Mouse (Mus musculus) lung, postnatal 0 days (tissue): ENCODE data around the gene Gas2l3. TPM values are rescaled to one million over a fixed set of nuclear protein-coding genes. Genes with fewer than 3 reads are reported as not detected.

Experiments
- ATAC-seq: fragments of 200-750 bp; cut with Nextera tagmentation; 2 replicates; pipeline ENCODE4 v1.8.0; 2017; ENCODE audit warnings: moderate library complexity
- DNase-seq: peaks from one replicate; pipeline ENCODE4 v3.0.0-alpha.2; 2016; ENCODE audit warnings: low spot score
- H3K27ac ChIP-seq: fragments of 300-500 bp; sonication (generic); 2 replicates; pipeline ENCODE4 v1.5.1; 2014; ENCODE audit warnings: antibody characterized with exemption, mild to moderate bottlenecking, low read length, mixed read lengths
- H3K27me3 ChIP-seq: fragments of 300-500 bp; sonication (generic); replicated peaks from 2 replicates; pipeline ENCODE4 v1.6.1; 2014; ENCODE audit warnings: low read length, mixed read lengths; ENCODE audit not compliant: insufficient read depth
- H3K36me3 ChIP-seq: fragments of 300-500 bp; sonication (generic); 2 replicates; pipeline ENCODE4 v1.6.1; 2014; ENCODE audit warnings: low read length, mixed read lengths; ENCODE audit not compliant: insufficient read depth
- H3K4me1 ChIP-seq: fragments of 300-500 bp; sonication (generic); 2 replicates; pipeline ENCODE4 v1.6.1; 2014; ENCODE audit warnings: antibody characterized with exemption, low read depth, low read length, mixed read lengths; ENCODE audit not compliant: insufficient read depth
- H3K4me2 ChIP-seq: fragments of 300-500 bp; sonication (generic); replicated peaks from 2 replicates; pipeline ENCODE4 v1.6.1; 2014; ENCODE audit warnings: low read depth, mild to moderate bottlenecking, low read length, moderate library complexity, mixed read lengths
- H3K4me3 ChIP-seq: fragments of 300-500 bp; sonication (generic); 2 replicates; pipeline ENCODE4 v1.5.1; 2014; ENCODE audit warnings: low read depth, low read length
- H3K9ac ChIP-seq: fragments of 300-500 bp; sonication (generic); replicated peaks from 2 replicates; pipeline ENCODE4 v1.6.1; 2014; ENCODE audit warnings: low read depth, mild to moderate bottlenecking
- H3K9me3 ChIP-seq: fragments of 300-500 bp; sonication (generic); 2 replicates; pipeline ENCODE4 v1.6.1; 2016; ENCODE audit warnings: low read length, mixed read lengths
- CTCF ChIP-seq: IDR thresholded peaks from 2 replicates; pipeline ENCODE4 v1.5.1; 2016; ENCODE audit warnings: antibody characterized with exemption, mild to moderate bottlenecking
- EP300 ChIP-seq: IDR thresholded peaks from 2 replicates; pipeline ENCODE4 v1.6.1; 2016; ENCODE audit warnings: antibody characterized with exemption, mild to moderate bottlenecking, control low read depth
- WGBS: fragments of 180-500 bp; shearing (Covaris S2); extraction: QIAGEN DNeasy Blood & Tissue Kit; methylation state at CpG from one replicate; pipeline ENCODE4 v1.1.7; 2014; 5-methylcytosine and 5-hydroxymethylcytosine counted together
- polyA plus RNA-seq: library from polyadenylated mRNA; unstranded; fragments of >200 nt; fragmentation: Nextera tagmentation; extraction: Ambion mirVana; gene quantifications from 2 replicates; pipeline ENCODE4 v1.2.1, GENCODE M21; 2015

Gas2l3 gene
- polyA plus RNA-seq, 1 experiment from 2014 or later: 1.5 TPM

DNA sequence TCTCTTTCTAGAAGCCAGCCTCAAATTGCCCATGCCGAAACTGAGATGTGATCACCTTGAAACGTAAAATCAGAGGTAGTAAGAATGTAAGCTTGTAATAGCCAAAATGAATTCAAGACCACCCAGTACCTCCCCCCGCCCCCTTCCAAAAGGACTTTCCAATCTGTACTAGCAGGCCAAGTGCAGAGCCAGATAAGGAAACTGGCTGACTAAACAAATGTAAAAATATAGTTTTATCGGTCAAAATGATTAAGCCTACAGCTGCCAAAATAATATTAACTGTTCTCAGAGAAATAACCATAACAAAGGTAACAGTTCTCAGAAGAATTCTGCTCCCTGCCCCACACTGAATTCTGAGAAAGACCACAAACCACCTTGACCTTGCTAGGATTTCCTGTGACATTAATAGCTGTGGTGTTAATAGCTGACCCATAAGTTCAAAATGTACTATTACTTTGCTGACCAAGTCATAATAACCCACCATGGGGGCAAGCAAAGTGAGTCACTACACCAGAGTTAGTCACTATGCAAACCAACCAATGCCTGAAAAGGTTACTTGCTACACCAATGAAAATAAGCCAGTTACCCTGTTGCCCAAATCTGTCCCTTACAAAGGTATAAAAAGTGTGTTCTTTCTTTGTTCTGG lies 21.1 kb upstream of the Gas2l3 start:
- Histone ChIP-seq H3K9me3 (no peaks in the 10 kb centered on the region), H3K4me3 (no peak overlapping the region), H3K4me1 (no peaks in the 10 kb centered on the region), H3K27ac (no peak overlapping the region), H3K4me2 (no peak overlapping the region), H3K9ac (no peak overlapping the region), H3K36me3 (no peaks in the 10 kb centered on the region), H3K27me3 (no peaks in the 10 kb centered on the region)
- ATAC-seq: no peak
- TF ChIP-seq EP300 (no peak), CTCF (no peak)
- no peak for DNase-seq
- WGBS: 67% methylated on average over 4 of the region's 4 CpGs

DNA sequence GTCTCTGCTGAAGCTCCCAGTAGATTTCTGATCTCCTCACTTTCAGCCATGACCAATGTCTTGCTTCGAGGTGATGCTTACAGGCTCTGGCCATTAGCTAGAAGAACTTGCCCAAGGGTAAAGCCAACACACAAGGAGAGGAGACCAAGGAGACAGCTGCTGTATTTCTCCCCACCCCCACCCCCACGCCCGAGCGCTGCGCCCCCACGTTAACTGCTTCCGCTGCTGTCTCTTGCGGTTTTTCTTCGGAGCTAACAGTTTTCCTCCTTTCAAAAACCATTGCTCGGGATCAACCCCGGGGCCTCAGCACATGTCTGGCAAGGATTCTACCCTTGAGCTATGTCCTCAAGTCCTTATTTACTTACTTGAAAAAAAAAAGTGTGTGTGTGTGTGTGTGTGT lies 19.1 kb upstream of the Gas2l3 start:
- Histone ChIP-seq H3K36me3 (no peaks in the 10 kb centered on the region), H3K27me3 (no peaks in the 10 kb centered on the region), H3K4me1 (no peaks in the 10 kb centered on the region), H3K27ac (no peak overlapping the region), H3K4me3 (no peak overlapping the region), H3K9ac (no peak overlapping the region), H3K9me3 (no peaks in the 10 kb centered on the region), H3K4me2 (no peak overlapping the region)
- WGBS: 72% methylated on average over 11 of the region's 11 CpGs
- TF ChIP-seq CTCF (no peak), EP300 (no peak)
- no peak for ATAC-seq
- no peak for DNase-seq

DNA sequence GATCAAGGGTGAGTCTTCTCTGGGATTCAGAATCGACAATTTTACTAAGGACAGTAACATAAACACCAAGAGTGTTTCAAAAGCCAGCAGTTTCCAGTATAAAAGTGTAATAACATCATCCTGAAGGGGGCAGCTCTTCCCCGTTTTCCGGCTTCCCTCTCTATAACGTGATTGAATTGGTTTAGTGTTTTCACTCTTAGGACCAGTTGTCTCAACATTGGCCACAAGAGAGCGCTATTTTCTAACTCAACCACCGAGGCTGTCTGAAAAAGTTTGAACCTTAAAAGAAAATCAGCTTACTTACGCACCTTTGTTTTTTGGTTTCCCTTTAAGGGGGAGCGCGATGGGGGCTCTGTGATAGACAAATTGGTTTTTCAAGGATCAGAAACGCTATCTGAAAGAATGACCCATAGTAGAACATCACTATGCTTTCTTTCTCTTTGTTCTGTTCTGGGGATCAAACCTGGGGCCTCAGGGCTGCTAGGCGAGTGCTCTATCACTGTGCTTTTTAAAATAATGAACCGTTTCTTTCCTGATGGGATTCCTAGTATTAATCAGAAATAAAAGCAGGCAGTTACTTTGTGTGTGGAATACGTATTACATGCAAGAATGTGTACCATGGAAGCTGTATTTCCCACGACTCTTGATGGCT lies 18.2 kb upstream of the Gas2l3 start:
- DNase-seq: peak; percentile 94
- Histone ChIP-seq H3K9me3 (no peaks in the 10 kb centered on the region), H3K27me3 (no peaks in the 10 kb centered on the region), H3K4me3 (no peak overlapping the region; the same call in 1 of the 2 replicates), H3K36me3 (no peaks in the 10 kb centered on the region), H3K9ac (no peak overlapping the region), H3K4me2 (0 out of 2 replicates have a peak overlapping the region, but pooled peaks have one; percentile 6), H3K4me1 (no peaks in the 10 kb centered on the region), H3K27ac (no peak overlapping the region)
- ATAC-seq: peak; percentile 67
- 17% methylated on average over 14 of the region's 14 CpGs for WGBS
- TF ChIP-seq CTCF: peak; percentile 90
- TF ChIP-seq EP300: no peak; the same call in 1 of the 2 replicates

DNA sequence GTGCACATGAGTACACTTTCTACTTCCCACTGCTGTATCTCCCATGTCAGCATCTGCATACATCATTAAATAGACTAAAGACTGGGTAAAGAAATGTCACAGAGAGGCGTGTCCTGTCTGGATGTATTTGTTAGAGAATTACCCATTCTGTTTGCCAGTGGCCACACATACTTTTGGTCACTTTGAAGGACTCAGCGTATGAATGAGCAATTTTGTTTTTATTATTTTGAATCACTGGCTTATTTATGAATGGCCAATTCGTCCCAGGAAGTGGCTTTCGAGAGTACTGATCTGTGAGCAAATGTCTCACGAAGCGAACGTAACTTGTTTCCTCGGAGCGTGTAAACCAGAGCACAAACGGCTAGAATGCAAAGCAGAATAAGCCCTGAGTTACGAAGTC lies 17.2 kb upstream of the Gas2l3 start:
- DNase-seq (no peak), ATAC-seq (no peak)
- no peak overlapping the region for H3K9ac ChIP-seq
- H3K27ac ChIP-seq: no peak overlapping the region
- H3K36me3 ChIP-seq: no peaks in the 10 kb centered on the region
- WGBS: 88% methylated on average over 11 of the region's 11 CpGs
- H3K27me3 ChIP-seq: no peaks in the 10 kb centered on the region
- H3K4me1 ChIP-seq: no peaks in the 10 kb centered on the region
- TF ChIP-seq EP300: no peak
- TF ChIP-seq CTCF: no peak
- no peak overlapping the region for H3K4me2 ChIP-seq
- H3K4me3 ChIP-seq: no peak overlapping the region
- no peaks in the 10 kb centered on the region for H3K9me3 ChIP-seq

DNA sequence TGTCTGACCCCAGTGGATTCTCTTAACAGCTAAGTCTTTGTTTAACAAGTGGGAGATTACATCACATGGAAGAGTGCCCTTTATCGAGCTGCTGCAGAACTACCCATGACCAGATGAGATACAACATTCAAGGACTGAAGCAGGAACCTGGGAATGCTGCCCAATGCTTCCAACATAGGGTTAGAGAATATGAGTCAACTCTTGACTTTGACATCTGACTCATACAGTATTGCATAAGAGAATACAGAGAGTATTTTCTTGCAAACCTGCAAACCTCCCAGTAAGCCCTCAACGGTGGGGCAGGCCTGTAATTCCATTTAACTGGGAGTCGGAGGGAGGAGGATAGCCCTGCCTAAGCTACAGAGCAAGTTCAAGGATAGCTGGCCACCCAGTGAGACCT lies 15.0 kb upstream of the Gas2l3 start:
- TF ChIP-seq EP300: peak; percentile 27; the same call in 1 of the 2 replicates
- TF ChIP-seq CTCF: no peak
- Histone ChIP-seq H3K36me3 (no peaks in the 10 kb centered on the region), H3K27ac (no peak overlapping the region), H3K4me1 (no peaks in the 10 kb centered on the region), H3K9me3 (no peaks in the 10 kb centered on the region), H3K4me2 (no peak overlapping the region), H3K27me3 (no peaks in the 10 kb centered on the region), H3K9ac (no peak overlapping the region), H3K4me3 (no peak overlapping the region)
- DNase-seq (peak; percentile 61), ATAC-seq (peak; percentile 63)
- WGBS: 47% methylated on average over 3 of the region's 3 CpGs

DNA sequence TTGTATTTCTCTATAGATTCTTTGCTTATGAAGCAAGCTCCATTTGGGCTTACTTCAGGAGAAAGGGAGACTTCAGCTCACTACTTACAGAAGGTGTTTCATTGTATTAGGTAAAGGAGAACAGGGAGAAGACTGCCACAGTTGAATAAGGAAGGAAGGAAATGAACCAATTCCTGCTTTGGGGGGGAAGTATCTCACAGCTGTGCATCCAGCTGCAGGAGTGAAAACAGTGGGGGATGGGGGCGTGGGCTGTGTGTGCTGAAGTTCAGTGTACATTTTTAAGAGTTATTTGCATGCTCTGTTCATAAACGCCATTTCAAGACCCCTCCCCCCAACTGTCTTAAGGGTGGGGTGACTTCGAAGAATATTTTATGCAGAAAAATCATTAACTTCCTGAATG lies 10.0 kb upstream of the Gas2l3 start:
- DNase-seq (no peak), ATAC-seq (no peak)
- H3K27me3 ChIP-seq: no peaks in the 10 kb centered on the region
- TF ChIP-seq EP300 (no peak), CTCF (no peak)
- no peak overlapping the region for H3K4me2 ChIP-seq
- no peak overlapping the region for H3K27ac ChIP-seq
- no peak overlapping the region for H3K9ac ChIP-seq
- no peaks in the 10 kb centered on the region for H3K36me3 ChIP-seq
- no peak overlapping the region for H3K4me3 ChIP-seq
- WGBS: 62% methylated on average over 3 of the region's 3 CpGs
- no peaks in the 10 kb centered on the region for H3K9me3 ChIP-seq
- no peaks in the 10 kb centered on the region for H3K4me1 ChIP-seq
